Mouse (Mus musculus): ENCODE measurements at regions not wholly inside any gene's neighbourhood (a gene's known extent, or its start where the extent isn't known, plus 50 kb on each side); places are given as distances from the start of the nearest gene placed in this dataset.

DNA sequence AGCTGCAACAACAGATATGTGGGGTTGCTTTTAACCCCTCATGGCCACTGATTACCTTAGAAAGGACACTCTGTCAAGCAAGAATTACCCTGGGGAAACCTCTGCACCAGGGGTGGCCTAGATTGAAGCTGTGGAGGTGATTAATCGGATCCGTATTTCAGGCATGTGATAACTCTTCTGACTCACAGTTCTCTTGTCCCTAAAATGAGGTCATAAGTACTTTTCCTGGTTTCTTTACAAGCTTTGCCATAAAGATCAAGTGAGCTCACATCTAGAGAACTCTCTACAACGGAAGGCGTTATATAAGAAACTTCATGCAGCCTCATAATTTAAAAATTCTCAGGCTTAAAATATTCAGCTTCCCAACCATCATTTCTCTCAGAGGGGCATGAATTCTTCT is 688.2 kb downstream of the Utrn start:
- H3K4me3 ChIP-seq (ENCODE audit: low read depth, low read length), result no peak overlapping the region
- no peaks in the 10 kb centered on the region for H3K27me3 ChIP-seq (ENCODE audit: control insufficient read depth, insufficient read depth, low read length)
- H3K36me3 ChIP-seq (ENCODE audit: control insufficient read depth, insufficient read depth, low read length), result no peaks in the 10 kb centered on the region
- H3K9ac ChIP-seq (ENCODE audit: low read depth, low read length), result no peak overlapping the region
- no peak overlapping the region for H3K4me2 ChIP-seq
- H3K27ac ChIP-seq (ENCODE audit: low read depth, low read length), result no peak overlapping the region
- no peak for ATAC-seq (replicated peaks; ENCODE audit: insufficient number of reproducible peaks, low FRiP score, low TSS enrichment)
- H3K4me1 ChIP-seq (ENCODE audit: control insufficient read depth, insufficient read depth, low read length), result no peaks in the 10 kb centered on the region
- H3K9me3 ChIP-seq (replicated peaks; ENCODE audit: control insufficient read depth, low read length), result no peaks in the 10 kb centered on the region
- 79% methylated on average over 4 of the region's 4 CpGs for WGBS (ENCODE audit: insufficient replicate concordance)

- H3K27me3 ChIP-seq (ENCODE audit: control insufficient read depth, insufficient read depth, low read length), result no peaks in the 10 kb centered on the region
- H3K4me1 ChIP-seq (ENCODE audit: control insufficient read depth, insufficient read depth, low read length), result no peaks in the 10 kb centered on the region
- H3K9ac ChIP-seq (ENCODE audit: low read depth, low read length), result no peak overlapping the region
- H3K36me3 ChIP-seq (ENCODE audit: control insufficient read depth, insufficient read depth, low read length), result no peaks in the 10 kb centered on the region
- H3K4me2 ChIP-seq, result no peak overlapping the region
- H3K4me3 ChIP-seq (ENCODE audit: low read depth, low read length), result no peak overlapping the region
- no peak overlapping the region for H3K27ac ChIP-seq (ENCODE audit: low read depth, low read length)
- WGBS (ENCODE audit: insufficient replicate concordance), result 75% methylated on average over 13 of the region's 13 CpGs
- H3K9me3 ChIP-seq (replicated peaks; ENCODE audit: control insufficient read depth, low read length), result no peaks in the 10 kb centered on the region
- no peak for ATAC-seq (replicated peaks; ENCODE audit: insufficient number of reproducible peaks, low FRiP score, low TSS enrichment)
Measured at GRCm38 (mm10) chr10:12186918-12187639, 682.1 kb downstream of the Utrn start.

DNA sequence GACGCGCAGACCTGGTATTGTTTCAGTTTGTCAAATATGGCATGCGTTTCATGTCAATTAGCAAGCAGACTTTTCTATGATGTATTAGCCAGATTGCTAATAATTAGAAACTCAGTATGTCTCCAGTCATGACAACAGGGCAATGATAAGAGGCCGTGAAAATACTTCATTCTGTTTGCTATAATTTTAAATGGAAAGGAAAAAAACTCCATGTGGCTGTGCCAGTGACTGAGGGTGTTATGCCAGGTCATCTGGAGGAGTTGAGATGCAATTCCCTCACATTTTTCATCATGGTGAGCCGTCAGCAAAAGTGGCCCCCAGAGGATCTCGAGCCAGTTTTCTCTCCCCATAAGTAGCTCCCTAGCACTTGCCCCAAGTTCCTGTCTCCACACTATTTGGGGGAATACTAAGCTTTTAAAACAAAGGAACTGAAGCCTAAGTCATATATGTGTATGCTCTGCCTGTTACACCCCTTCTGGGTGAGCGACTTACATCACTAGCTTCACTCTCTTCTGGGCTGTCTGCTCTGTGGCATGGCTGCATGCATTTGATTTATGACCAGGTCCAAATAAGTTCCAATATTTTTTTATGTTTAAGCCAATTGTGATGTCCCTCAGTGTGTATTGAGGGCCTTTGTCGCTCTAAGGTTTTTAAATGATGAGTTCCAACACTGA is 681.4 kb downstream of the Utrn start:
- no peak for ATAC-seq (replicated peaks; ENCODE audit: insufficient number of reproducible peaks, low FRiP score, low TSS enrichment)
- no peaks in the 10 kb centered on the region for H3K4me1 ChIP-seq (ENCODE audit: control insufficient read depth, insufficient read depth, low read length)
- no peaks in the 10 kb centered on the region for H3K27me3 ChIP-seq (ENCODE audit: control insufficient read depth, insufficient read depth, low read length)
- H3K36me3 ChIP-seq (ENCODE audit: control insufficient read depth, insufficient read depth, low read length), result no peaks in the 10 kb centered on the region
- 78% methylated on average over 8 of the region's 8 CpGs for WGBS (ENCODE audit: insufficient replicate concordance)
- no peak overlapping the region for H3K4me3 ChIP-seq (ENCODE audit: low read depth, low read length)
- no peaks in the 10 kb centered on the region for H3K9me3 ChIP-seq (replicated peaks; ENCODE audit: control insufficient read depth, low read length)
- no peak overlapping the region for H3K4me2 ChIP-seq
- no peak overlapping the region for H3K27ac ChIP-seq (ENCODE audit: low read depth, low read length)
- H3K9ac ChIP-seq (ENCODE audit: low read depth, low read length), result no peak overlapping the region

DNA sequence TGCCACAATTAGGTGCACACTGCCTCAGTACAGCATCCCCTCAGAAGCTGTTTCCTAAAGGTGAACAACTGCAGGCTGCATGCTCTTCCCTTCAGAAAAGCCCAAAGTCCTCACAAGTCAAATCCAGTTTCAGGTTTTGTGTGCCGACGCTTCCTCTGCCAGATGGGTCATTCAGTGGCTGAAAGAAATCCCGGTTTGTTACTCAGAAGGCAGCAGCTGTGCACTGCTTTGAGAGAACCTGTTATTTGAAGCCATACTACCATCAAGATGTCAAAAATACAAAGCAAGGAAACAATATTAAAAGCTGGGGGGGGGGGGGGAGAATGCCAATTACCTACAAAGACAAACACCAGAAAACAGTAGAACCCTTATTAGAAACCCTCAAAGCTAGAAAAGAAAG is 678.7 kb downstream of the Utrn start:
- 76% methylated on average over 3 of the region's 3 CpGs for WGBS (ENCODE audit: insufficient replicate concordance)
- Histone ChIP-seq H3K27me3 (ENCODE audit: control insufficient read depth, insufficient read depth, low read length) (no peaks in the 10 kb centered on the region), H3K9me3 (replicated peaks; ENCODE audit: control insufficient read depth, low read length) (no peaks in the 10 kb centered on the region), H3K9ac (ENCODE audit: low read depth, low read length) (no peak overlapping the region), H3K27ac (ENCODE audit: low read depth, low read length) (no peak overlapping the region), H3K4me2 (no peak overlapping the region), H3K4me1 (ENCODE audit: control insufficient read depth, insufficient read depth, low read length) (no peaks in the 10 kb centered on the region), H3K36me3 (ENCODE audit: control insufficient read depth, insufficient read depth, low read length) (no peaks in the 10 kb centered on the region), H3K4me3 (ENCODE audit: low read depth, low read length) (no peak overlapping the region)
- no peak for ATAC-seq (replicated peaks; ENCODE audit: insufficient number of reproducible peaks, low FRiP score, low TSS enrichment)

GRCm38 (mm10) chr10:12207301-12207700 is 661.9 kb downstream of the Utrn start:
- 80% methylated on average over 2 of the region's 2 CpGs for WGBS (ENCODE audit: insufficient replicate concordance)

GRCm38 (mm10) chr10:12210181-12210580 is 659.0 kb downstream of the Utrn start:
- Histone ChIP-seq H3K4me2 (no peak overlapping the region), H3K4me3 (ENCODE audit: low read depth, low read length) (no peak overlapping the region), H3K4me1 (ENCODE audit: control insufficient read depth, insufficient read depth, low read length) (no peaks in the 10 kb centered on the region), H3K27ac (ENCODE audit: low read depth, low read length) (no peak overlapping the region), H3K36me3 (ENCODE audit: control insufficient read depth, insufficient read depth, low read length) (no peaks in the 10 kb centered on the region), H3K27me3 (ENCODE audit: control insufficient read depth, insufficient read depth, low read length) (no peaks in the 10 kb centered on the region), H3K9me3 (replicated peaks; ENCODE audit: control insufficient read depth, low read length) (no peaks in the 10 kb centered on the region), H3K9ac (ENCODE audit: low read depth, low read length) (no peak overlapping the region)
- ATAC-seq (replicated peaks; ENCODE audit: insufficient number of reproducible peaks, low FRiP score, low TSS enrichment), result no peak
- 84% methylated on average over 2 of the region's 2 CpGs for WGBS (ENCODE audit: insufficient replicate concordance)

More at GRCm38 (mm10) chr10:12207301-12207700, 661.9 kb downstream of the Utrn start:
- Histone ChIP-seq H3K4me2 (no peak overlapping the region), H3K27ac (ENCODE audit: low read depth, low read length) (no peak overlapping the region), H3K36me3 (ENCODE audit: control insufficient read depth, insufficient read depth, low read length) (no peaks in the 10 kb centered on the region), H3K4me1 (ENCODE audit: control insufficient read depth, insufficient read depth, low read length) (no peaks in the 10 kb centered on the region), H3K9me3 (replicated peaks; ENCODE audit: control insufficient read depth, low read length) (no peaks in the 10 kb centered on the region), H3K9ac (ENCODE audit: low read depth, low read length) (no peak overlapping the region), H3K27me3 (ENCODE audit: control insufficient read depth, insufficient read depth, low read length) (no peaks in the 10 kb centered on the region), H3K4me3 (ENCODE audit: low read depth, low read length) (no peak overlapping the region)
- ATAC-seq (replicated peaks; ENCODE audit: insufficient number of reproducible peaks, low FRiP score, low TSS enrichment), result no peak

GRCm38 (mm10) chr10:12218879-12219278 is 650.3 kb downstream of the Utrn start:
- no peak overlapping the region for H3K9ac ChIP-seq (ENCODE audit: low read depth, low read length)
- H3K4me3 ChIP-seq (ENCODE audit: low read depth, low read length), result no peak overlapping the region
- no peak overlapping the region for H3K27ac ChIP-seq (ENCODE audit: low read depth, low read length)
- H3K9me3 ChIP-seq (replicated peaks; ENCODE audit: control insufficient read depth, low read length), result no peaks in the 10 kb centered on the region
- ATAC-seq (replicated peaks; ENCODE audit: insufficient number of reproducible peaks, low FRiP score, low TSS enrichment), result no peak
- no peaks in the 10 kb centered on the region for H3K27me3 ChIP-seq (ENCODE audit: control insufficient read depth, insufficient read depth, low read length)
- no peak overlapping the region for H3K4me2 ChIP-seq
- no peaks in the 10 kb centered on the region for H3K4me1 ChIP-seq (ENCODE audit: control insufficient read depth, insufficient read depth, low read length)
- H3K36me3 ChIP-seq (ENCODE audit: control insufficient read depth, insufficient read depth, low read length), result no peaks in the 10 kb centered on the region

GRCm38 (mm10) chr10:12234141-12234540 is 635.0 kb downstream of the Utrn start:
- no peaks in the 10 kb centered on the region for H3K27me3 ChIP-seq (ENCODE audit: control insufficient read depth, insufficient read depth, low read length)
- no peak overlapping the region for H3K27ac ChIP-seq (ENCODE audit: low read depth, low read length)
- no peak overlapping the region for H3K4me3 ChIP-seq (ENCODE audit: low read depth, low read length)
- no peak overlapping the region for H3K4me2 ChIP-seq
- no peak for ATAC-seq (replicated peaks; ENCODE audit: insufficient number of reproducible peaks, low FRiP score, low TSS enrichment)
- no peak overlapping the region for H3K9ac ChIP-seq (ENCODE audit: low read depth, low read length)
- H3K36me3 ChIP-seq (ENCODE audit: control insufficient read depth, insufficient read depth, low read length), result no peaks in the 10 kb centered on the region
- 67% methylated on average over 1 of the region's 1 CpGs for WGBS (ENCODE audit: insufficient replicate concordance)
- H3K4me1 ChIP-seq (ENCODE audit: control insufficient read depth, insufficient read depth, low read length), result no peaks in the 10 kb centered on the region
- H3K9me3 ChIP-seq (replicated peaks; ENCODE audit: control insufficient read depth, low read length), result no peaks in the 10 kb centered on the region

DNA sequence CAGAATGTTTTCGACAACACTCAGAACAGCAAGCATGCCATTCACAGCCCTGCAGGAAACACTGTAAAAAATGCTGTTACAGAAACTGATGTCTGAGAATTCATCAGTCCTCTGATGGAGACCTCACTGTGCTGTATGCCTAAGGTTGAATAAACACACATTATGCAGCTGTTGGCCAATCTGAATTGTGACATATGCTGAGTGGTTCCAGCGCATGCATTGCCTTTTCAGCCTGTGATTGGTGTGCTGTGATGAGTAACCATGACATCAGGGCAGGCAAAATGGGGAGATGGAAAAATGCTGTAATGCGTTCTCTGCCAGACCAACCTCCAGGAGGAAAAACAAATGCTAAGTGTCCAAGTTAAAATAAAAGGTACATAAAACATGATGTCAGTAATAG is 620.3 kb downstream of the Utrn start:
- no peaks in the 10 kb centered on the region for H3K4me1 ChIP-seq (ENCODE audit: control insufficient read depth, insufficient read depth, low read length)
- H3K4me3 ChIP-seq (ENCODE audit: low read depth, low read length), result no peak overlapping the region
- no peak overlapping the region for H3K27ac ChIP-seq (ENCODE audit: low read depth, low read length)
- no peaks in the 10 kb centered on the region for H3K9me3 ChIP-seq (replicated peaks; ENCODE audit: control insufficient read depth, low read length)
- no peaks in the 10 kb centered on the region for H3K27me3 ChIP-seq (ENCODE audit: control insufficient read depth, insufficient read depth, low read length)
- H3K36me3 ChIP-seq (ENCODE audit: control insufficient read depth, insufficient read depth, low read length), result no peaks in the 10 kb centered on the region
- ATAC-seq (replicated peaks; ENCODE audit: insufficient number of reproducible peaks, low FRiP score, low TSS enrichment), result no peak
- no peak overlapping the region for H3K4me2 ChIP-seq
- H3K9ac ChIP-seq (ENCODE audit: low read depth, low read length), result no peak overlapping the region
- WGBS (ENCODE audit: insufficient replicate concordance), result 67% methylated on average over 3 of the region's 3 CpGs

Data from heart, embryonic 11.5 days (tissue).